Mouse (Mus musculus) adrenal gland, postnatal 10 days (tissue): ENCODE measurements around the gene Gga1. TPM values are rescaled to one million over a fixed set of nuclear protein-coding genes. Genes with fewer than 3 reads are reported as not detected.

Source experiments
- DNase-seq: peaks from one replicate; pipeline ENCODE4 v3.0.0; 2021; ENCODE audit warnings: mixed read lengths
- total RNA-seq, 2 experiments: library from RNA; stranded (reverse); gene quantifications; 2 replicates each; pipeline ENCODE4 v1.2.3; 2021

Gene Gga1
- total RNA-seq, 2 experiments from 2014 or later: 48.8 to 50.6 TPM

GRCm38 (mm10) chr15:78914091-78914822 lies 37.3 kb downstream of the Gga1 start:
- no peak for DNase-seq

GRCm38 (mm10) chr15:78914823-78915659 lies 38.1 kb downstream of the Gga1 start:
- DNase-seq: no peak

- DNase-seq: peak; percentile 77
Observed at GRCm38 (mm10) chr15:78915660-78916017, 38.6 kb downstream of the Gga1 start.

- DNase-seq: no peak
Observed at GRCm38 (mm10) chr15:78916052-78916826, 39.2 kb downstream of the Gga1 start.

- no peak for DNase-seq
Observed at GRCm38 (mm10) chr15:78918126-78918525, 41.1 kb downstream of the Gga1 start.

GRCm38 (mm10) chr15:78919914-78920313 lies 42.9 kb downstream of the Gga1 start:
- no peak for DNase-seq

DNA sequence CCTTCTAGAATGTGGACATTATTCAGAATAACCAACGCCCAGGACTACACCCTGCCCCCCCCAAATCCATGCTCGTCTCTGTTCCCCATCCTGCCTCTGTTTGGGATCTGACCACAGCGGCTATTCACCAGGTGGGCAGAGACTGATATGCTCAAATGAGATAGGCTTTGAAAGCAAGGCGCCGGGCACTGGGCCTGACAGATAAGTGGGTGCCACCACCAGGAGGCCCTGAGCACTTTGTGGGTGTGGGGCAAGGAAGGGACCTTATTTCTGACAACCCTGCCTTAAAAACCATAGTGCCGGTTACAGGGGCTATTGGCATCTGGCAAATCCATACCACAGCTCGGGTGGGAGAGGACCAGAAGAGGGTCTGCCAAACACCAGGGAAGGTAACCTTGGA lies 45.7 kb downstream of the Gga1 start:
- DNase-seq: no peak

GRCm38 (mm10) chr15:78923585-78923984 lies 46.6 kb downstream of the Gga1 start:
- DNase-seq: no peak

- peak; percentile 69 for DNase-seq
Observed at GRCm38 (mm10) chr15:78925129-78925528, 48.1 kb downstream of the Gga1 start.

GRCm38 (mm10) chr15:78926021-78926919 lies 49.3 kb downstream of the Gga1 start, which contains the start of gene Lgals1:
Gene Lgals1, plus strand, starts transcription at chr15:78926725.
- DNase-seq: peak; percentile 94

DNA sequence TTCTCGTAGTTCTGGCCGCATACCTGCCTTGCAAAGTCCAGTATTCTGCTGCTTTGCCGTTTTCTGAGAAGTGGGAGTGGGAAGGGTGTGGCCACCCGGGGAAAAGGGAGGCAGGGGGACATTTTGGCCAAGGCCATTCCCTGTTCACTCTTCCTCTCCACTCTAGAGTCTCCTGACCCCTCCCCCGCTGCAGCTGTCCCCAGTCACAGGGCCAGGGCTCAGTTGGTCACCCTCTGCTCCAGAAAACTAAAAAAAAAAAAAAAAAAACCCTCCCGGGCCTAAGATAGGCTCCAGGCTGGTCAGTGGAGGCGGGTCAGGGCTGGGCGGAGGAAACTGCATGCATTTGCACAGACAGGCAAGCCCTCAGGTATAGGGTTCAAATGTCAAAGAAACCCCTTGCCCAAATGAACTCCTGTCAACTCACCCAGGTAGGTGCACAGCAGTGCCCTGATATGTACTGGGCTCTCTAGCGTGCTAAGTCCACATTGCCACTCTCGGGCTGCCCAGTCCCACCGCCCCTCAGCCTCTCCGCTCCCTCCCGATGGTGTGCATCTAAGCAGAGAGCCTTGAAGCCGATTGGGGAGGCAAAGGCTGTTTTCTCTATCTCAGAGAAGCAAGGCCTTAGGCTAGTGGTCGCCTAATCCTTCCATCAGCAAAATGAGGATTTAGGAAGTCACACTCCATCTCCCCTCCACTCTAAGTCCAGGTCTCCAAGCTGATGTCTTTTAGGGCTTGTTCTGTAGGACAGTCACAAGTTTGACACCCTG lies 50.2 kb downstream of the Gga1 start:
- peak; percentile 62 for DNase-seq

- DNase-seq: peak; percentile 86
Observed at GRCm38 (mm10) chr15:78927788-78928457, 50.9 kb downstream of the Gga1 start.

DNA sequence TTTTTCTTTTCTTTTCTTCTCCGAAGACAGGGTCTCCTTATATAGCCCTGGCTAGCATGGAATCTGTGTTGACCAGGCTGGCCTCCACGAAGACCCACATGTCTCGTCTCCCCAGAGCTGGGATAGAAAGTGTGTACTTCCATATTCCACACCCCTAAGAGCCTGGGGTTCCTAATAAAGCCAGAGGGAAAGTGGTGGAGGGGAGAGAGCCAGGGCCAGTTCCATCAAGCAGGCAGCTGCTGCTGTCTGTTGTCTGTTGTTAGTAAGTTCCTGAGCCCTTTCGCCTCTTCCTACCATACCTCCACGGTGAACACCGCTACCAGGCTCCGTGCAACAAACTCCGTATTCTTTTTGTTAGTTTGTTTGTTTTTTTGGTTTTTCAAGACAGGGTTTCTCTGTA lies 51.5 kb downstream of the Gga1 start:
- DNase-seq: no peak

DNA sequence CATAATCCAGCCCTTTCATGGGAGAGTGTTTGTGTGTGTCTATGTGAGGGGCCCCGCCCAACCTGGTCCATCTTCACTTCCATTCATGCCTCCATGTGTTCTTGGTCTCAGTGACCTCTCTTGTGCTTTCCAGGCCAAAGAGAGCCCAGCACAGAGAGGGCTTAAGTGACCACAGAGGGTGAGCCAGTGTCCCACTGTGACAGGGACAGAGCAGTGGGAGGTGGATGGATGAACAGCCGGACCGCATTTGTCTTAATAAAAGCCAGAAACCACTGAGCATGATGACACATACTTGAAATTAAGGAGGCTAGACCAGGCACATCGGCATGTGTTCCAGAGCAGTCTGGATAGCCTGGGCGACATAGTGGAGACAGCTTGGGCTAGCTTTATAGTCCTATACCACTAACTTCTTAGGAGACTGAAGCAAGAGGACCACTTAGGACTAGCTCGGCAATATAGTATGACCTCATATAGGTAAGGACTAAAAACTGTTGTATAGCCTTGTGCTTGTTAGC lies 53.3 kb downstream of the Gga1 start:
- no peak for DNase-seq

- no peak for DNase-seq
Observed at GRCm38 (mm10) chr15:78930801-78931426, 53.9 kb downstream of the Gga1 start.

DNA sequence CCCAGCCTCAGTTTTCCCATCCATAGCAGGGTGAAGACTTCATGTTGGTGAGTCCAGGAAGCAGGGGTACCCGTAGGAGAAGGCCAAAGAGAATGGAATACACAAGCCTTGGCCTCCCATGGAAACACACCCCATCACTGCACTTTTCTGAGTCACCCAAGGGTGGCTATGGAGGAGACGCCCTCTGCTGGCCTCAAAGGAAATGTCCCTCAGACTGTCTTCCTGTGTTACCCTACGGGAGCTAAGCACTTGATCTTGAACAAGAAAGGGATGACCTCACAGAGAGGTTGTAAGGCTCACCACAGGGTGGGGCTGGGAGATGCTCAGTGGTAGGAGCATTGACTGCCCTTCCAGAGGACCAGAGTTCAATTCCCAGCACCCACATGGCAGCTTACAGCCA lies 54.6 kb downstream of the Gga1 start:
- peak; percentile 75 for DNase-seq

GRCm38 (mm10) chr15:78934784-78935320 lies 57.9 kb downstream of the Gga1 start, which contains the start of gene Nol12:
Gene Nol12, plus strand, starts transcription at chr15:78934933.
- peak; percentile 86 for DNase-seq

GRCm38 (mm10) chr15:78936403-78936802 lies 59.4 kb downstream of the Gga1 start:
- no peak for DNase-seq

GRCm38 (mm10) chr15:78937311-78937710 lies 60.3 kb downstream of the Gga1 start:
- no peak for DNase-seq
